Mouse (Mus musculus) frontal cortex, adult 2 months (tissue): Measurements from ENCODE around the gene Btbd9. TPM values are rescaled to one million over a fixed set of nuclear protein-coding genes. Genes with fewer than 3 reads are reported as not detected.

ENCODE experiments used
- DNase-seq, 2 experiments: peaks; one replicate each; pipeline ENCODE4 v3.0.0; 2022; ENCODE audit warnings: low spot score in 1 of 2; ENCODE audit errors: extremely low spot score in 1 of 2
- polyA plus RNA-seq: library from polyadenylated mRNA; depleted of rRNA; stranded (reverse); fragments of >200 nt; gene quantifications from 2 replicates; pipeline ENCODE4 v1.2.3, GENCODE M21; 2012

The Btbd9 gene
- polyA plus RNA-seq, 1 experiment, result 41.6 TPM

GRCm38 (mm10) chr17:30309627-30310026 is 266.7 kb downstream of the Btbd9 start:
- DNase-seq, result no peak

DNA sequence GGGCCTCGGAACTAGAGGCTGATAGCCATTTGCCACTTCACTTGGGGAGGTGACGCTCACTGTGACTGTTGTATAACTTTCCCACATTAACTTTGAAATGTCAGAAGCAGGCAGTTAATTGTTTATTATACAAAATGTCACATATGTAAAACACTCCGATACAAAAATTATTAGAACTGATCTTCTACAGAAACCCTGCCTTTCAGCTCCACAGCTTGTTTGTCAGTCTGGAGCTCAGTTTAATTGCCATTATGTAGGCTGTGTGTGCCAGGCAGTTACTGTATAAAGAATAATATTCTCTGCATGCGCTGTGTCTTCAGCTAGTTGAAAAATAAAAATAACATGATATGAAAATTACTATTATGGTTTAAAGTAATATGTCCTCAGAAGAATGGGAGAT is 267.4 kb downstream of the Btbd9 start:
- DNase-seq, result no peak

DNA sequence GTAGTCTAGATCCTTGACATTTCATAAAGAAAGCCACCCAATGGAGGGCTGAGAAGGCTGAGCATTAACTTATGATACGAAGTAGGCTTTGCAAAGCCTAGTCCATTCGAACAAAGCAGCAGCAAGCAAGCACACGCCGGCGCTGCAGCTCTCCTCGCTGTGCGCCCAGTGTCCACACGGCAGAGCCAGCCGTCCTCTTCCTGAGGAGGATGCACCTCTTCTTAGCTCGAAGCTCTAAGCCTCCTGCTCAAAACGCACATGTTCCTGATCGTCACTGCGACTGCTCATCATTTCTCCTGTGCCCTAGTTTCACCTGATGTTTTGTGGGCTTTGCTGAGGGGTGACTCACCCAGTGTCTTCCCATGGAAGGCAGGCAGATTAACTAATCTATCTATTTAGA is 268.0 kb downstream of the Btbd9 start:
- DNase-seq, result no peak

- DNase-seq, result no peak
Observed at GRCm38 (mm10) chr17:30307168-30307567, 269.1 kb downstream of the Btbd9 start.

DNA sequence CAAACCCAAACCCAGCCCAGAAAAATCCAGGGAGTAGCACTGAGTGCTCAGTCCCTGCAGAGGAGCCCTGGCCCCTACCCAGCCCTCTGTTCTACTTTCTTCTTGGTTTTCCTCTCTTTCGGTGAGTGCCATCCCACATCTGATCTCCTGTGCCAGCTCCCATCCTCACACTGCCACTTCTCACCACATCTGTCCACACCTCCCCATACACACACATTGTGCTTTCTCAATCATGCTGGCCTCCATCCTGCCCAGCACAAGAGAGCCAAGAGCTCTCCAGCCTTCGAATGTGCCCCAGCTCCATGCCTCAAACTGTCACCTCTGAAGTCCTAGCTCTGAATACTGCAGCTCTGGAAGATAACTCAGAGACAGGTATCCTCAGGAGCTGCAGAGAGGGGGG is 271.5 kb downstream of the Btbd9 start:
- no peak for DNase-seq

DNA sequence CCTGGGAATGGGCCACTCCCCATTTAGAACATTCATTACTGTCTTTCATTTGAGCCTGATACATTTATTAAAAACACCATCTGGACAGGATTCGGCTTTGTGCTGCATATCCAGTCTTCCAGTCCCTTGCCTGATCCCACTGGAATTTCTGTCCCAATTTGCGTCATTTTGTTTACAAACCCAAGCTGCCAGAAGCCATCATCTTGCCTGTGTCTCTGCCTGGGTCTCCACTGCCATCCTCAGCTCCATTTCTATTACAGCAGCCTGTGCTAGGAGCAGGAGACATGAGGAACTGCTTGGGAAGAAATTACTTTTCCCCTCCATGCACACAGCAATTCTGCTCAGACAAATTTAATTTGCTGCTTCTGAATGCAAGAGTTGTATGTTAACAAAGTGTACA is 274.9 kb downstream of the Btbd9 start:
- DNase-seq, result no peak

DNA sequence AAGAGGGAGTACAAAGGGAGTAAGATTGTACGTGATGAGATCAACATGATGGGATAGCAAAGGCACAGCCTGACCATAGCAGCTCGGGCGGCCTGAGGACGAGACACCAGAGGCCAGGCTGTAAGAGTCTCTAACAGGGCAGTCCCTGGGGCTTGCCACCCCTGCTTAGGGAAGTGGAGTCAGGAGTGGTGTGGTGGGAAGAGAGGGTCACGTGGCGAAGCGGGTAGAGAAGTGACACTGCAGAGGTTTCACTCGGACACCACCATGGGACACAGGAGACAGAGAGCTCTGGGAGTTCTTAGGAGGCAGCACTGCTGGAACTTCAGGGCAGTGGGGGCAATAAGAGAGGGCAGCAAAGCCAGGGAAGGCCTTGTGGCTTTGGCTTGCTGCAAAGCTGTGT is 278.9 kb downstream of the Btbd9 start:
- DNase-seq, result no peak

DNA sequence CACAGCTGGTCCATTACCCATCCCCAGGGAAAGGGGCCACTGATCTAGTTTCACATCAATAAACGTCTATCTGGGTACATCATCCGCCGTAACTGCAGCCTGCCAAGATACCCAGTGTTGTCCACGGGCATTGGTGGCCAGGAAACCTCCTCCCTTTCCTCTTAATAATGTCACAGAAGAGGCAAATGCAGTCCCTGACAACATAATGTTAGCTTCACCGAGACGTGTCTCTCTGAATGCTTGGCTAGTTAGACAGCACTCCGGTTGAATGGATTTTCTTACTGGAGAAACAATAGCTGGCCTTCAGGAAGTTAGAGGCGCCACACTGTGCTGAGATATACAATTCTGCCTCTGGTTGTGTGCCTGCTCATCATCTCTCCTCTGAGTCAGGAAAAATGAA is 280.2 kb downstream of the Btbd9 start:
- DNase-seq, result no peak

DNA sequence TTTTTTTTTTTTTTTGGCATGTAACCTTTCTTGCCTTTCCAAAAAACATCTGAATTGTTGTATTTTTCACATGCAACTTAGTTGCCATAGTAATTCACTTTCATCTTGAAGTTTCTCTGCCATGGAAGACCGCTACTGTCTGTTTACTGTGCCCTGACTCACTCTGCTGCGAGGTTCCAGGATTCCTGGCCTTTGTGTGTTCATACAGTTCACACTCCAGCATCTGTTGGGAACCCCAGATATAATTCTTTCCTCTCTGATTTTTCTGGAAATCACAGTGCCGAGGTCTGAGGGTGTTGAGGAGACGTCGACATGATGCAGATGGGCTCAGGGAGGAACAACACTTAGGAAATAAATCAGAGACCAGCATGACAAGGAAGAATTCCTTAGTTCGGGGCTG is 283.6 kb downstream of the Btbd9 start:
- DNase-seq, result no peak

GRCm38 (mm10) chr17:30285641-30286040 is 290.6 kb downstream of the Btbd9 start:
- no peak for DNase-seq

DNA sequence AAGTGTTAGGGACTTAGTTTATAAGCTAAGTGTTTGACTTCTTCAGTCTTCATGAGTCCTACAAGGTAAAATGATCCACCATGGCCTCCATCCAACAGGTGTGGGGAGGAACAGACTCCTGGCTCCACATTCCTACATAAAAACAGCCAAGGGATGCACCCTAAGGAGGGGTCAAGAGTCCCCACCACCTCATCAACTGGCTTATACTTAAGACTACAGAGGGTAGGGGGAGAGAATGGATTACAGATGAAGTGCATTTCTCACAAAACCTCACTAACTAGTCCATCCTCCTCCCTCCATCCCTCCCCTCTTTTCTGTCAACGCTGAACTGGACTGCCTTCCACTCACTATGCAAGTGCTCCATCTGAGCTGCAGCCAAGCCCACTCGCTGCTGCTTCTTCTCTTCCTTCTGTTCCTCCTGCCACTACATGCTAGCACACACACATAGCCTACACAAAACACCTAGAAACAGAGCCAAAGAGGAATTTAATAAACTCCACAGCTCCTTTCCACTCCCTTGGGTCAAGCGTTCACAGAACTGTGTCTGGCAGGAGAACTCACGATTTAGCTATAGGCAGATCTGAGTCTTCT is 292.7 kb downstream of the Btbd9 start:
- no peak for DNase-seq

DNA sequence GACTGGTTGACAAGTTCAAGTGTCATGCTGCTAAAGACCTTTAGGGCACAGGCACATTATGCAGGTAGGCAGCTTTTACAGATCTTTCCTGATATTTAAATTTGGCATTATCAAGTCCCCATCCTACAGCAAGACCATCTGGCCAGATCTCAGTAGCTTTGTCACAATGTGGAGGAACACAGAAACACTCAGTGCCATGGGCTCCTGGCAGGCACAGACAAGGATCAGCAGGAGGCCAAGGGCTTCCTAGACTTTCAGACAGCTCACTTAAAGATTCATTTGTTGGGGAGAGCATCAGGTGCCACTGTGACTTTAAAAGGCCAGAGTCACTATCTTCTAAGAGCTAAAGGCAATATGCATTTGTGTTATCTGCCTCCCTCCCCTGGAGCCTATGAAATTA is 293.3 kb downstream of the Btbd9 start:
- no peak for DNase-seq

GRCm38 (mm10) chr17:30280323-30281118 is 295.8 kb downstream of the Btbd9 start:
- no peak for DNase-seq

- DNase-seq, result no peak
Observed at GRCm38 (mm10) chr17:30279684-30280083, 296.6 kb downstream of the Btbd9 start.

GRCm38 (mm10) chr17:30278596-30279378 is 297.5 kb downstream of the Btbd9 start:
- DNase-seq, result peak in 1 of 2 experiments; percentile 58

- no peak for DNase-seq
Observed at GRCm38 (mm10) chr17:30276477-30276876, 299.8 kb downstream of the Btbd9 start.

- peak in 1 of 2 experiments; percentile 68 for DNase-seq
Observed at GRCm38 (mm10) chr17:30272769-30273168, 303.5 kb downstream of the Btbd9 start.

GRCm38 (mm10) chr17:30269136-30270063 is 306.9 kb downstream of the Btbd9 start:
- DNase-seq, result peak; percentile 31 to 62

DNA sequence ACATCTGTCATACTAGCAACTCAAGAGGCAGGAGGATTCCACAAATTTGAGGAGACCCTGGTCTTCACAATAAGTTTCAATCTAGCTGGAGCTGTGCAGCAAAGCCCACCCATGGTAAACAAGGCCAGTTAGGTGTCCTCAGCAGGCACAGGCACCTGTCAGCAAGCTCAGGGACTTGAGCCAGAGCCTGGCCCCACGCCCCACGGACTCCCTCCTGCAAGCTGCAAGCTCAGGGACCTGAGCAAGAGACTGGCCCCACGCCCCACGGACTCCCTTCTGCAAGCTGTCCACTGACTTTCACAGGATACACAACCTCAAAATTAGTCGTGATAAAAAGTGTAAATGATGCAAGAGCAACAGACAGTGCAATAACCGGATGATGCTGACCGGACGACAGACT is 307.8 kb downstream of the Btbd9 start:
- DNase-seq, result no peak

GRCm38 (mm10) chr17:30267432-30267973 is 308.8 kb downstream of the Btbd9 start:
- DNase-seq, result no peak
